Mouse (Mus musculus) CH12.LX (cell line): ENCODE measurements around the gene Gm42417. TPM values are rescaled to one million over a fixed set of nuclear protein-coding genes. Genes with fewer than 3 reads are reported as not detected.

Experiments used
- DNase-seq: peaks from one replicate; pipeline ENCODE4 v3.0.0-alpha.2; 2013; ENCODE audit errors: extremely low read depth
- H3K27ac ChIP-seq: 2 replicates; pipeline ENCODE4 v1.5.1; 2012; ENCODE audit warnings: low read depth, mild to moderate bottlenecking, control low read depth, moderate library complexity; ENCODE audit not compliant: insufficient read depth
- H3K27me3 ChIP-seq: replicated peaks from 2 replicates; pipeline ENCODE3; 2012; ENCODE audit warnings: inconsistent platforms
- H3K36me3 ChIP-seq, 2 experiments: replicated peaks in 1 of 2; 2 replicates each; pipeline versions ENCODE3 to v1.6.1; 2012; ENCODE audit warnings: inconsistent platforms in 1 of 2, low read length in 1 of 2, mild to moderate bottlenecking in 1 of 2, mixed read lengths in 1 of 2, moderate library complexity in 1 of 2; ENCODE audit not compliant: control insufficient read depth in 1 of 2, insufficient read depth in 1 of 2
- H3K4me1 ChIP-seq, 2 experiments: 2 replicates each; pipeline ENCODE4 v1.6.1; 2012; ENCODE audit warnings: inconsistent platforms in 1 of 2, moderate library complexity in 1 of 2; ENCODE audit not compliant: insufficient read depth in 2 of 2, control insufficient read depth in 1 of 2
- H3K4me2 ChIP-seq: 2 replicates; pipeline ENCODE4 v1.6.1; 2012; ENCODE audit warnings: low read depth, mild to moderate bottlenecking, control low read depth; ENCODE audit not compliant: poor library complexity, insufficient read depth, severe bottlenecking
- H3K4me3 ChIP-seq, 3 experiments: fragments of 150-350 bp in 1 of 3; sonication (generic) in 1 of 3; replicated peaks in 1 of 3; 2 replicates each; pipeline versions ENCODE3 to v1.5.1; 2011 to 2012; ENCODE audit warnings: low read depth in 2 of 3, low read length in 2 of 3, mild to moderate bottlenecking in 2 of 3, moderate library complexity in 2 of 3, control low read depth in 1 of 3, improper control_type of control experiment in 1 of 3, inconsistent platforms in 1 of 3, mixed read lengths in 1 of 3; ENCODE audit not compliant: poor library complexity in 1 of 3
- H3K79me2 ChIP-seq: replicated peaks from 2 replicates; pipeline ENCODE4 v1.6.1; 2012; ENCODE audit warnings: mild to moderate bottlenecking, moderate library complexity; ENCODE audit not compliant: control insufficient read depth, poor library complexity, insufficient read depth, severe bottlenecking; ENCODE audit errors: extremely low read depth
- H3K9ac ChIP-seq: 2 replicates; pipeline ENCODE4 v1.6.1; 2012; ENCODE audit warnings: low read depth, mild to moderate bottlenecking, control low read depth, moderate library complexity; ENCODE audit not compliant: insufficient read depth
- H3K9me3 ChIP-seq: replicated peaks from 2 replicates; pipeline ENCODE3; 2012; ENCODE audit warnings: low read length, inconsistent platforms, mixed read lengths
- BHLHE40 ChIP-seq: IDR thresholded peaks from 2 replicates; pipeline ENCODE4 v1.6.1; 2011; ENCODE audit warnings: mild to moderate bottlenecking, low read depth, low read length, improper control_type of control experiment
- CHD1 ChIP-seq: IDR thresholded peaks from 2 replicates; pipeline ENCODE4 v1.6.1; 2012; ENCODE audit warnings: low read depth, low read length, improper control_type of control experiment, inconsistent platforms
- ELF1 ChIP-seq: IDR thresholded peaks from 2 replicates; pipeline ENCODE4 v1.6.1; 2014; ENCODE audit warnings: low read depth, mild to moderate bottlenecking, inconsistent platforms, low read length, improper control_type of control experiment
- EP300 ChIP-seq: IDR thresholded peaks from 2 replicates; pipeline ENCODE4 v1.6.1; 2011; ENCODE audit warnings: low read length, improper control_type of control experiment
- ETS1 ChIP-seq: conservative IDR thresholded peaks from 2 replicates; pipeline ENCODE4 v1.6.1; 2012; ENCODE audit warnings: low read depth, mild to moderate bottlenecking, inconsistent platforms, low read length, improper control_type of control experiment, moderate library complexity
- HCFC1 ChIP-seq: IDR thresholded peaks from 2 replicates; pipeline ENCODE4 v1.6.1; 2012; ENCODE audit warnings: low read depth, mild to moderate bottlenecking, inconsistent platforms, low read length, improper control_type of control experiment
- IRF4 ChIP-seq: IDR thresholded peaks from 2 replicates; pipeline ENCODE4 v1.6.1; 2014; ENCODE audit warnings: low read depth, mild to moderate bottlenecking, inconsistent platforms, low read length, improper control_type of control experiment
- JUND ChIP-seq: conservative IDR thresholded peaks from 2 replicates; pipeline ENCODE4 v1.6.1; 2011; ENCODE audit warnings: low read depth, low read length, improper control_type of control experiment
- MAFK ChIP-seq: IDR thresholded peaks from 2 replicates; pipeline ENCODE4 v1.6.1; 2011; ENCODE audit warnings: low read length, improper control_type of control experiment; ENCODE audit not compliant: insufficient replicate concordance
- MAX ChIP-seq: IDR thresholded peaks from 2 replicates; pipeline ENCODE4 v1.6.1; 2011; ENCODE audit warnings: low read length, improper control_type of control experiment
- MEF2A ChIP-seq: IDR thresholded peaks from 2 replicates; pipeline ENCODE4 v1.6.1; 2014; ENCODE audit warnings: low read depth, mild to moderate bottlenecking, inconsistent platforms, low read length, improper control_type of control experiment, borderline replicate concordance
- NELFE ChIP-seq: IDR thresholded peaks from 2 replicates; pipeline ENCODE4 v1.6.1; 2011; ENCODE audit warnings: low read depth, low read length, improper control_type of control experiment
- NRF1 ChIP-seq: IDR thresholded peaks from 2 replicates; pipeline ENCODE4 v1.6.1; 2014; ENCODE audit warnings: low read depth, mild to moderate bottlenecking, inconsistent platforms, low read length, improper control_type of control experiment, moderate library complexity
- PAX5 ChIP-seq: IDR thresholded peaks from 2 replicates; pipeline ENCODE4 v1.6.1; 2012; ENCODE audit warnings: low read length, inconsistent platforms, mixed read lengths
- POLR2A ChIP-seq: IDR thresholded peaks from 2 replicates; pipeline ENCODE4 v1.6.1; 2011; ENCODE audit warnings: low read depth, mild to moderate bottlenecking, improper control_type of control experiment, low read length
- SMC3 ChIP-seq: IDR thresholded peaks from 2 replicates; pipeline ENCODE4 v1.6.1; 2011; ENCODE audit warnings: low read depth, low read length, improper control_type of control experiment
- UBTF ChIP-seq: IDR thresholded peaks from 2 replicates; pipeline ENCODE4 v1.6.1; 2012; ENCODE audit warnings: low read depth, mild to moderate bottlenecking, inconsistent platforms, low read length, improper control_type of control experiment, moderate library complexity
- USF1 ChIP-seq: IDR thresholded peaks from 2 replicates; pipeline ENCODE4 v1.6.1; 2014; ENCODE audit warnings: low read depth, mild to moderate bottlenecking, inconsistent platforms, low read length, improper control_type of control experiment
- USF2 ChIP-seq: conservative IDR thresholded peaks from 2 replicates; pipeline ENCODE4 v1.6.1; 2011; ENCODE audit warnings: low read depth, low read length, improper control_type of control experiment
- ZC3H11A ChIP-seq: IDR thresholded peaks from 2 replicates; pipeline ENCODE4 v1.6.1; 2012; ENCODE audit warnings: low read depth, mild to moderate bottlenecking, inconsistent platforms, low read length, improper control_type of control experiment
- ZNF384 ChIP-seq: IDR thresholded peaks from 2 replicates; pipeline ENCODE4 v1.6.1; 2012; ENCODE audit warnings: low read depth, low read length, improper control_type of control experiment, inconsistent platforms
- dilution Hi-C: fragments of 300-500 bp; cut with MboI; formaldehyde crosslinking; loops from 2 replicates; pipeline ENCODE4 v1.14.3; 2020; ENCODE audit warnings: low sequenced_read_pairs; ENCODE audit not compliant: extremely low pct_unique_long_range_greater_than_20kb, extremely low pct_ligation_motif_present
- in situ Hi-C: fragments of 300-500 bp; cut with MboI; formaldehyde crosslinking; loops from 3 replicates; pipeline ENCODE4 v1.14.3; 2019; ENCODE audit warnings: low sequenced_read_pairs, low pct_ligation_motif_present, low pct_unique_long_range_greater_than_20kb, mixed read lengths
- polyA plus RNA-seq: library from polyadenylated mRNA; unstranded; fragments of >175 nt; gene quantifications from 2 replicates; pipeline ENCODE4 v1.2.1, GENCODE M21; 2012; ENCODE audit warnings: low read depth; ENCODE audit not compliant: insufficient read length
- total RNA-seq, 2 experiments: library from RNA; depleted of rRNA; stranded (reverse); fragments of 300-350 nt in 1 of 2; fragments of >200 nt in 1 of 2; gene quantifications; 2 replicates each; pipeline ENCODE4 v1.2.3; 2012 to 2014

Gm42417 gene
- total and polyA plus RNA-seq, 3 experiments, result 0.08 to 3.9 TPM; not detected in 1

DNA sequence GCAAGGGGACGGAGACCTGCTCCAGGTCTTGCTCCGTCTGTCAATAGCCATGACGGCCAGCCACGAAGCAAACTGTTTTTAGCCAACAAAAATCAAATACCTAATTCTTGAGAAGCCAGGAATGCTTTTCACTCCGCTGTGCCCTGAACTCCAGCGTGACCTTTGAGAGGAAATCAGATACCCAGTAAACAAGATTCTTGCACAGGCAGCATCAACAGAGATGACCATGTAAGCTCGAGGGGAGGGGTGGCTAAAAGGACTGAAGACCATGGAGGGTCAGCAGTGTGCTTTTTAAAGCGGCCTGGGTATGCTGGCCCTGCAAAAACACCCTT lies 2.9 kb downstream of the Gm42417 start:
- no peaks in the 10 kb centered on the region for H3K79me2 ChIP-seq
- H3K4me2 ChIP-seq, result no peak overlapping the region
- no peaks in the 10 kb centered on the region for H3K9me3 ChIP-seq
- peaks cover 51 to 87% of the 10 kb centered on the region in 2 experiments for H3K36me3 ChIP-seq
- no peaks in the 10 kb centered on the region for H3K4me1 ChIP-seq
- in situ Hi-C loops (no loop called here), dilution Hi-C loops (no loop called here)
- H3K9ac ChIP-seq, result no peak overlapping the region
- H3K27ac ChIP-seq, result no peak overlapping the region
- TF ChIP-seq MAX (no peak), JUND (no peak)
- no peak overlapping the region for H3K4me3 ChIP-seq
- no peaks in the 10 kb centered on the region for H3K27me3 ChIP-seq
- DNase-seq, result no peak

- Histone ChIP-seq H3K9me3 (no peaks in the 10 kb centered on the region), H3K9ac (no peak overlapping the region), H3K27ac (no peak overlapping the region), H3K27me3 (no peaks in the 10 kb centered on the region), H3K36me3 (peaks cover 53 to 89% of the 10 kb centered on the region in 2 experiments), H3K4me1 (no peaks in the 10 kb centered on the region), H3K79me2 (no peaks in the 10 kb centered on the region), H3K4me3 (no peak overlapping the region), H3K4me2 (no peak overlapping the region)
- no peak for DNase-seq
- no peak for TF ChIP-seq BHLHE40
- TF ChIP-seq JUND, result no peak
- no peak for TF ChIP-seq UBTF
- no peak for TF ChIP-seq IRF4
- no peak for TF ChIP-seq SMC3
- TF ChIP-seq EP300, result no peak
- no peak for TF ChIP-seq NELFE
- TF ChIP-seq ETS1, result no peak
- dilution Hi-C loops (no loop called here), in situ Hi-C loops (no loop called here)
These were observed 3.5 kb downstream of the Gm42417 start for GRCm38 (mm10) chr1:36535477-36536396.

GRCm38 (mm10) chr1:36534595-36535058 lies 4.6 kb downstream of the Gm42417 start:
- Histone ChIP-seq H3K27me3 (no peaks in the 10 kb centered on the region), H3K4me2 (no peak overlapping the region), H3K9me3 (no peaks in the 10 kb centered on the region), H3K4me3 (no peak overlapping the region), H3K9ac (no peak overlapping the region), H3K4me1 (no peaks in the 10 kb centered on the region), H3K27ac (no peak overlapping the region), H3K79me2 (no peaks in the 10 kb centered on the region), H3K36me3 (peaks cover 52 to 89% of the 10 kb centered on the region in 2 experiments)
- no peak for TF ChIP-seq USF2
- no peak for TF ChIP-seq USF1
- TF ChIP-seq MAFK, result no peak
- TF ChIP-seq ZNF384, result no peak
- no peak for TF ChIP-seq NELFE
- no peak for TF ChIP-seq HCFC1
- no peak for TF ChIP-seq CHD1
- no peak for TF ChIP-seq PAX5
- TF ChIP-seq IRF4, result no peak
- TF ChIP-seq MEF2A, result no peak
- TF ChIP-seq ELF1, result no peak
- no peak for TF ChIP-seq ZC3H11A
- no peak for TF ChIP-seq NRF1
- TF ChIP-seq POLR2A, result no peak
- in situ Hi-C loops (no loop called here), dilution Hi-C loops (no loop called here)
- DNase-seq, result no peak
